8 mouse cellular contexts compared by ENCODE assay signal in genomic region chr9:97111506-97111905, GRCm38 (mm10). TPM values are rescaled to one million over a fixed set of nuclear protein-coding genes. Genes with fewer than 3 reads are reported as not detected.
DNase-seq lines count a peak whose midpoint lies in the region; ATAC-seq and TF ChIP-seq lines count a peak whose summit lies in the region.

No protein-coding gene starts in this region.

- H3K36me3 ChIP-seq in C2C12 (ENCODE audit: control insufficient read depth, insufficient read depth), result no peaks in the 10 kb centered on the region
- peaks cover 29% of the 10 kb centered on the region for H3K36me3 ChIP-seq in E14TG2a.4 (ENCODE audit: insufficient read depth, low read length)
- no peaks in the 10 kb centered on the region for H3K36me3 ChIP-seq in heart, postnatal 0 days (replicated peaks; ENCODE audit: control insufficient read depth, insufficient read depth, low read length)
- H3K36me3 ChIP-seq in limb, embryonic 15.5 days, result no peaks in the 10 kb centered on the region
- H3K36me3 ChIP-seq in stomach, postnatal 0 days (ENCODE audit: control insufficient read depth, insufficient read depth, low read length), result no peaks in the 10 kb centered on the region

- H3K27me3 ChIP-seq in C2C12 (ENCODE audit: control insufficient read depth, insufficient read depth, insufficient read length), result no peaks in the 10 kb centered on the region
- no peaks in the 10 kb centered on the region for H3K27me3 ChIP-seq in E14TG2a.4 (ENCODE audit: insufficient read depth, low read length)
- no peaks in the 10 kb centered on the region for H3K27me3 ChIP-seq in heart, postnatal 0 days (ENCODE audit: control insufficient read depth, insufficient read depth, low read length)
- no peaks in the 10 kb centered on the region for H3K27me3 ChIP-seq in limb, embryonic 15.5 days
- no peaks in the 10 kb centered on the region for H3K27me3 ChIP-seq in stomach, postnatal 0 days (ENCODE audit: control insufficient read depth, insufficient read depth, low read length)

- peaks cover 39% of the 10 kb centered on the region for H3K79me2 ChIP-seq in C2C12 (ENCODE audit: control insufficient read depth, insufficient read depth)

- TF ChIP-seq CTCF in C2C12 (IDR thresholded peaks at IDR 0.05; ENCODE audit: control insufficient read depth, insufficient read depth, insufficient read length) (no peak), E14TG2a.4 (conservative IDR thresholded peaks at IDR 0.05; ENCODE audit: low read length) (no peak)
- TF ChIP-seq CTCF in heart, postnatal 0 days (IDR thresholded peaks at IDR 0.05; ENCODE audit: low read depth), result no peak
- no peak for TF ChIP-seq CTCF in stomach, postnatal 0 days (IDR thresholded peaks at IDR 0.05; ENCODE audit: low read depth)

- no peak overlapping the region for H3ac ChIP-seq in C2C12 (ENCODE audit: control insufficient read depth, insufficient read length, low read depth)

- no peaks in the 10 kb centered on the region for H3K9me3 ChIP-seq in E14TG2a.4 (ENCODE audit: low read length)
- no peaks in the 10 kb centered on the region for H3K9me3 ChIP-seq in heart, postnatal 0 days (replicated peaks; ENCODE audit: control insufficient read depth, low read length)
- H3K9me3 ChIP-seq in limb, embryonic 15.5 days, result no peaks in the 10 kb centered on the region
- H3K9me3 ChIP-seq in stomach, postnatal 0 days (ENCODE audit: control insufficient read depth, low read length), result no peaks in the 10 kb centered on the region

- H3K4me3 ChIP-seq in C2C12 (ENCODE audit: insufficient read depth, poor library complexity, severe bottlenecking) (peak overlapping the region; percentile 57), E14TG2a.4 (replicated peaks; ENCODE audit: low read length) (peak overlapping the region; percentile 95)
- peak overlapping the region; percentile 98 for H3K4me3 ChIP-seq in heart, postnatal 0 days (ENCODE audit: low read depth, low read length)
- H3K4me3 ChIP-seq in limb, embryonic 15.5 days, result peak overlapping the region; percentile 90
- H3K4me3 ChIP-seq in stomach, postnatal 0 days (ENCODE audit: low read depth, low read length), result peak overlapping the region; percentile 90

- peak overlapping the region; percentile 98 for H3K27ac ChIP-seq in heart, postnatal 0 days (ENCODE audit: low read depth)
- peak overlapping the region; percentile 91 for H3K27ac ChIP-seq in limb, embryonic 15.5 days
- peak overlapping the region; percentile 73 for H3K27ac ChIP-seq in stomach, postnatal 0 days (replicated peaks)

- peaks cover 71% of the 10 kb centered on the region for H3K4me1 ChIP-seq in E14TG2a.4 (replicated peaks; ENCODE audit: low read depth, low read length)
- peaks cover 18% of the 10 kb centered on the region for H3K4me1 ChIP-seq in heart, postnatal 0 days (ENCODE audit: control insufficient read depth, insufficient read depth)
- H3K4me1 ChIP-seq in limb, embryonic 15.5 days, result peaks cover 14% of the 10 kb centered on the region
- peaks cover 6% of the 10 kb centered on the region; the same call in 1 of the 2 replicates for H3K4me1 ChIP-seq in stomach, postnatal 0 days (replicated peaks; ENCODE audit: control insufficient read depth, insufficient read depth)

- no peak for TF ChIP-seq EP300 in heart, postnatal 0 days (IDR thresholded peaks at IDR 0.05; ENCODE audit: low read depth)
- TF ChIP-seq EP300 in stomach, postnatal 0 days (optimal IDR thresholded peaks at IDR 0.05), result no peak

- peak overlapping the region; percentile 60 for H3K4me2 ChIP-seq in heart, postnatal 0 days (ENCODE audit: low read depth, low read length)
- peak overlapping the region; percentile 69 for H3K4me2 ChIP-seq in limb, embryonic 15.5 days
- peak overlapping the region; percentile 67 for H3K4me2 ChIP-seq in stomach, postnatal 0 days (replicated peaks; ENCODE audit: low read depth)

- WGBS in heart, postnatal 0 days, result 7% methylated on average over 6 of the region's 6 CpGs
- WGBS in limb, embryonic 15.5 days, result 1% methylated on average over 6 of the region's 6 CpGs
- WGBS in stomach, postnatal 0 days, result 6% methylated on average over 6 of the region's 6 CpGs

- H3K79me3 ChIP-seq in C2C12 (ENCODE audit: low read depth), result peaks cover 26% of the 10 kb centered on the region

- ATAC-seq in heart, postnatal 0 days (ENCODE audit: insufficient read depth, low read depth), result no peak
- no peak for ATAC-seq in limb, embryonic 15.5 days (ENCODE audit: insufficient number of reproducible peaks, low FRiP score, low TSS enrichment, low read depth)
- no peak for ATAC-seq in stomach, postnatal 0 days (ENCODE audit: low FRiP score, low TSS enrichment)

- peak overlapping the region; percentile 96 for H3K9ac ChIP-seq in heart, postnatal 0 days (replicated peaks; ENCODE audit: low read depth, low read length)
- H3K9ac ChIP-seq in limb, embryonic 15.5 days, result peak overlapping the region; percentile 40; the same call in 1 of the 2 replicates
- H3K9ac ChIP-seq in stomach, postnatal 0 days (ENCODE audit: low read length), result peak overlapping the region; percentile 69

- no peak for DNase-seq in heart, postnatal 0 days (ENCODE audit: low spot score)
- DNase-seq in stomach, postnatal 0 days (ENCODE audit: low spot score), result no peak
- DNase-seq in cerebellum, adult 8-10 months, result no peak
- no peak for DNase-seq in gastrocnemius, adult 18-20 months (ENCODE audit: low spot score)
- DNase-seq in adrenal gland, adult (ENCODE audit: inconsistent age in 2 of 2, low spot score in 1 of 2), result no peak

TF ChIP-seq in C2C12, 6 proteins besides CTCF, POLR2A, EP300 and RAD21:
- no peak for TF ChIP-seq USF1 (IDR thresholded peaks at IDR 0.05; ENCODE audit: low read depth)
- TF ChIP-seq FOSL1 (IDR thresholded peaks at IDR 0.05; ENCODE audit: insufficient read depth, low read length, poor library complexity, severe bottlenecking), result no peak
- TF ChIP-seq MAX (IDR thresholded peaks at IDR 0.05), result no peak
- no peak for TF ChIP-seq MYOG (IDR thresholded peaks at IDR 0.05; ENCODE audit: control insufficient read depth, extremely low read depth, insufficient read length)

RNA-seq across cellular contexts. Expression of gene Slc25a36, which starts 0.5 kb away (rescaled TPM):
- polyA plus RNA-seq in C2C12 (2012; fragmentation: generic; extraction: Trizol), result 4.9 TPM
- total RNA-seq in heart, postnatal 0 days (2014; rRNA removed; ENCODE audit: low replicate concordance), result 43.5 and 52.9 TPM in 2 replicates
- polyA plus RNA-seq in heart, postnatal 0 days (2015; fragmentation: Nextera tagmentation; extraction: Ambion mirVana), result 25.9 and 26.7 TPM in 2 replicates
- polyA plus RNA-seq in limb, embryonic 15.5 days (2015; fragmentation: Nextera tagmentation; extraction: Ambion mirVana), result 66.3 and 76.2 TPM in 2 replicates
- 25.3 and 26.3 TPM in 2 replicates for polyA plus RNA-seq in stomach, postnatal 0 days (2015; fragmentation: Nextera tagmentation; extraction: Ambion mirVana)
- total RNA-seq in gastrocnemius, adult 18-20 months (2021), result 10 to 100 TPM; 30.4 to 51.7 TPM

Comparison
In these comparisons a context has a peak if more than half of its experiments do, and no peak if none do; other contexts are left out.
1. H3K9ac ChIP-seq: peak in every context shown above with its lines; median percentile 96 in heart, postnatal 0 days; 69 in stomach, postnatal 0 days; 40 in limb, embryonic 15.5 days.